Mouse (Mus musculus): ENCODE results near the gene Zdhhc24. TPM values are rescaled to one million over a fixed set of nuclear protein-coding genes. Genes with fewer than 3 reads are reported as not detected.

Gene Zdhhc24
- total and polyA plus RNA-seq, 3 experiments: 16.7 to 80.4 (median 21.8) TPM

Other genes starting within 250 kb of the Zdhhc24 start
- under 1 TPM in 1 of 2 experiments, not detected in 1; 0.12 TPM for gene Gm960, start 180.0 kb upstream of the Zdhhc24 start, total RNA-seq (2021)
- gene Gm960, start 180.0 kb upstream of the Zdhhc24 start, polyA plus RNA-seq (2012; rRNA removed): 0.27 and 2.3 TPM in 2 replicates
- under 1 TPM; 0.58 to 0.83 TPM for gene Sptbn2, start 167.5 kb upstream of the Zdhhc24 start, total RNA-seq (2021)
- 0.30 and 0.42 TPM in 2 replicates for gene Sptbn2, start 167.5 kb upstream of the Zdhhc24 start, polyA plus RNA-seq (2012; rRNA removed)
- 10 to 100 TPM; 12.4 to 17.9 TPM for gene Rbm4b, start 122.2 kb upstream of the Zdhhc24 start, total RNA-seq (2021)
- gene Rbm4b, start 122.2 kb upstream of the Zdhhc24 start, polyA plus RNA-seq (2012; rRNA removed): 5.8 and 7.4 TPM in 2 replicates
- 10 to 100 TPM; 50.2 to 72.7 TPM for gene Rbm4, start 84.8 kb upstream of the Zdhhc24 start, total RNA-seq (2021)
- 11.8 and 14.7 TPM in 2 replicates for gene Rbm4, start 84.8 kb upstream of the Zdhhc24 start, polyA plus RNA-seq (2012; rRNA removed)
- gene Gm21992, start 67.1 kb upstream of the Zdhhc24 start, total RNA-seq (2021): 10 to 100 TPM; 15.3 to 25.3 TPM
- 24.1 and 31.9 TPM in 2 replicates for gene Gm21992, start 67.1 kb upstream of the Zdhhc24 start, polyA plus RNA-seq (2012; rRNA removed)
- gene Rbm14, start 67.0 kb upstream of the Zdhhc24 start, total RNA-seq (2021): 10 to 100 TPM; 37.9 to 45.9 TPM
- gene Rbm14, start 67.0 kb upstream of the Zdhhc24 start, polyA plus RNA-seq (2012; rRNA removed): 83.4 and 97.2 TPM in 2 replicates
- 100 to 1,000 TPM in 1 of 2 experiments, 10 to 100 TPM in 1; 63.8 to 107 TPM for gene Ccs, start 39.3 kb upstream of the Zdhhc24 start, total RNA-seq (2021)
- 79.1 and 102 TPM in 2 replicates for gene Ccs, start 39.3 kb upstream of the Zdhhc24 start, polyA plus RNA-seq (2012; rRNA removed)
- under 1 TPM; 0.17 to 0.20 TPM for gene Ccdc87, start 39.3 kb upstream of the Zdhhc24 start, total RNA-seq (2021)
- gene Ccdc87, start 39.3 kb upstream of the Zdhhc24 start, polyA plus RNA-seq (2012; rRNA removed): 0.09 TPM in 1 of 2 replicates, not detected in the other
- 100 to 1,000 TPM; 214 to 421 TPM for gene Ctsf, start 23.5 kb upstream of the Zdhhc24 start, total RNA-seq (2021)
- 1,208 and 1,259 TPM in 2 replicates for gene Ctsf, start 23.5 kb upstream of the Zdhhc24 start, polyA plus RNA-seq (2012; rRNA removed)
- gene Actn3, start 759 bp upstream of the Zdhhc24 start, total RNA-seq (2021): 1 to 10 TPM in 1 of 2 experiments, under 1 TPM in 1; 0.43 to 1.0 TPM
- gene Actn3, start 759 bp upstream of the Zdhhc24 start, polyA plus RNA-seq (2012; rRNA removed): 0.16 and 0.47 TPM in 2 replicates
- 10 to 100 TPM in 1 of 2 experiments, 1 to 10 TPM in 1; 5.9 to 13.9 TPM for gene Bbs1, start 28.0 kb downstream of the Zdhhc24 start, total RNA-seq (2021)
- 6.1 and 6.2 TPM in 2 replicates for gene Bbs1, start 28.0 kb downstream of the Zdhhc24 start, polyA plus RNA-seq (2012; rRNA removed)
- gene Dpp3, start 49.6 kb downstream of the Zdhhc24 start, total RNA-seq (2021): 100 to 1,000 TPM in 1 of 2 experiments, 10 to 100 TPM in 1; 93.0 to 104 TPM
- 259 and 313 TPM in 2 replicates for gene Dpp3, start 49.6 kb downstream of the Zdhhc24 start, polyA plus RNA-seq (2012; rRNA removed)
- 10 to 100 TPM in 1 of 2 experiments, 1 to 10 TPM in 1; 8.9 to 11.8 TPM for gene Peli3, start 64.5 kb downstream of the Zdhhc24 start, total RNA-seq (2021)
- 15.4 and 16.5 TPM in 2 replicates for gene Peli3, start 64.5 kb downstream of the Zdhhc24 start, polyA plus RNA-seq (2012; rRNA removed)
- 10 to 100 TPM; 43.1 to 60.6 TPM for gene Mrpl11, start 83.5 kb downstream of the Zdhhc24 start, total RNA-seq (2021)
- 16.3 and 19.7 TPM in 2 replicates for gene Mrpl11, start 83.5 kb downstream of the Zdhhc24 start, polyA plus RNA-seq (2012; rRNA removed)
- gene Npas4, start 111.6 kb downstream of the Zdhhc24 start, total RNA-seq (2021): under 1 TPM; 0.43 to 0.55 TPM
- gene Npas4, start 111.6 kb downstream of the Zdhhc24 start, polyA plus RNA-seq (2012; rRNA removed): 1.1 and 1.3 TPM in 2 replicates
- 1 to 10 TPM; 4.3 to 6.9 TPM for gene Slc29a2, start 145.2 kb downstream of the Zdhhc24 start, total RNA-seq (2021)
- 12.6 and 13.4 TPM in 2 replicates for gene Slc29a2, start 145.2 kb downstream of the Zdhhc24 start, polyA plus RNA-seq (2012; rRNA removed)
- gene B4gat1, start 160.2 kb downstream of the Zdhhc24 start, total RNA-seq (2021): 10 to 100 TPM; 27.8 to 44.9 TPM
- 49.9 and 51.8 TPM in 2 replicates for gene B4gat1, start 160.2 kb downstream of the Zdhhc24 start, polyA plus RNA-seq (2012; rRNA removed)
- gene AC124502.3, start 160.2 kb downstream of the Zdhhc24 start, total RNA-seq (2021): 1 to 10 TPM; 1.6 to 2.6 TPM
- gene AC124502.3, start 160.2 kb downstream of the Zdhhc24 start, polyA plus RNA-seq (2012; rRNA removed): 0.55 and 0.89 TPM in 2 replicates
- gene Brms1, start 162.7 kb downstream of the Zdhhc24 start, total RNA-seq (2021): 10 to 100 TPM; 28.5 to 28.8 TPM
- gene Brms1, start 162.7 kb downstream of the Zdhhc24 start, polyA plus RNA-seq (2012; rRNA removed): 30.3 and 36.2 TPM in 2 replicates
- gene Rin1, start 171.8 kb downstream of the Zdhhc24 start, total RNA-seq (2021): 1 to 10 TPM; 3.1 to 9.6 TPM
- 8.8 and 11.6 TPM in 2 replicates for gene Rin1, start 171.8 kb downstream of the Zdhhc24 start, polyA plus RNA-seq (2012; rRNA removed)
- 10 to 100 TPM; 10.4 to 19.8 TPM for gene Cd248, start 189.4 kb downstream of the Zdhhc24 start, total RNA-seq (2021)
- 23.4 and 24.1 TPM in 2 replicates for gene Cd248, start 189.4 kb downstream of the Zdhhc24 start, polyA plus RNA-seq (2012; rRNA removed)
- 1 to 10 TPM; 1.2 to 2.9 TPM for gene Tmem151a, start 206.9 kb downstream of the Zdhhc24 start, total RNA-seq (2021)
- 4.8 and 5.0 TPM in 2 replicates for gene Tmem151a, start 206.9 kb downstream of the Zdhhc24 start, polyA plus RNA-seq (2012; rRNA removed)
- gene Yif1a, start 209.9 kb downstream of the Zdhhc24 start, total RNA-seq (2021): 10 to 100 TPM; 69.5 to 82.3 TPM
- 135 and 147 TPM in 2 replicates for gene Yif1a, start 209.9 kb downstream of the Zdhhc24 start, polyA plus RNA-seq (2012; rRNA removed)
- 1 to 10 TPM; 1.2 to 2.4 TPM for gene Cnih2, start 219.9 kb downstream of the Zdhhc24 start, total RNA-seq (2021)
- gene Cnih2, start 219.9 kb downstream of the Zdhhc24 start, polyA plus RNA-seq (2012; rRNA removed): 7.1 and 13.2 TPM in 2 replicates
- gene Rab1b, start 228.4 kb downstream of the Zdhhc24 start, total RNA-seq (2021): 100 to 1,000 TPM; 166 to 194 TPM
- gene Rab1b, start 228.4 kb downstream of the Zdhhc24 start, polyA plus RNA-seq (2012; rRNA removed): 335 and 337 TPM in 2 replicates
- gene Klc2, start 239.9 kb downstream of the Zdhhc24 start, total RNA-seq (2021): 10 to 100 TPM; 44.2 to 48.1 TPM
- 95.3 and 101 TPM in 2 replicates for gene Klc2, start 239.9 kb downstream of the Zdhhc24 start, polyA plus RNA-seq (2012; rRNA removed)

All from adrenal gland, adult 2 months (tissue).